Comparison of ENCODE assay signal across 8 mouse cellular contexts in the genomic region with DNA sequence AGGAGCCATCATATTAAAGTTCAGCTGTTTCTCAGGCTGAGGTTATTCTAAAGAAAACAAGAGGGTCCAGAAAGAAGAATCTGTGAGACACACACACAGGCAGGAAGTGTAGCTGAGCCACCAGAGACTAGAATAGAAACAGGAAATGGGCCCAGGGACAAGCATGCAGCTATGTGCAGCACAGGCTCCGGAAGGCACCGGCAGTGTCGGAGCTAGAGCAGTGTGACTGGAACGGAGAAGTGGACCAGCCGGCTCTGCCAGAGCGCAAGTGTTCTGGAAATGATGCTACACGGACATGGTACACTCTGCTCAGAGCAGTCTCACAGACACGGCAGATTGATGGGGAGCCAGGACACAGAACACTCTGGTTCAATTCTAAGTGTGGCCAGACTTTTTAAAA. TPM values are rescaled to one million over a fixed set of nuclear protein-coding genes. Genes with fewer than 3 reads are reported as not detected.
DNase-seq lines count a peak whose midpoint lies in the region; ATAC-seq and TF ChIP-seq lines count a peak whose summit lies in the region.

No protein-coding gene starts in this region.

- H3K27ac ChIP-seq in embryonic facial prominence, embryonic 10.5 days (replicated peaks), result peak overlapping the region; percentile 21; the same call in 1 of the 2 replicates
- H3K27ac ChIP-seq in heart, embryonic 15.5 days, result peak overlapping the region; percentile 83
- peak overlapping the region; percentile 77 for H3K27ac ChIP-seq in lung, embryonic 14.5 days (ENCODE audit: low read depth)

- no peaks in the 10 kb centered on the region for H3K9me3 ChIP-seq in embryonic facial prominence, embryonic 10.5 days
- no peaks in the 10 kb centered on the region for H3K9me3 ChIP-seq in heart, embryonic 15.5 days (replicated peaks)
- H3K9me3 ChIP-seq in lung, embryonic 14.5 days (ENCODE audit: low read depth, low read length), result no peaks in the 10 kb centered on the region

- H3K36me3 ChIP-seq in embryonic facial prominence, embryonic 10.5 days (replicated peaks), result peaks cover 99% of the 10 kb centered on the region
- peaks cover 20% of the 10 kb centered on the region for H3K36me3 ChIP-seq in heart, embryonic 15.5 days
- H3K36me3 ChIP-seq in lung, embryonic 14.5 days (ENCODE audit: insufficient read depth), result peaks cover 76% of the 10 kb centered on the region

- peak; percentile 91 for ATAC-seq in heart, embryonic 15.5 days (replicated peaks; ENCODE audit: insufficient number of reproducible peaks, insufficient read depth, low FRiP score, low read depth)
- peak; percentile 84 for ATAC-seq in lung, embryonic 14.5 days (ENCODE audit: insufficient read depth)

- no peak overlapping the region for H3K4me3 ChIP-seq in embryonic facial prominence, embryonic 10.5 days
- no peak overlapping the region for H3K4me3 ChIP-seq in heart, embryonic 15.5 days
- no peak overlapping the region for H3K4me3 ChIP-seq in lung, embryonic 14.5 days (ENCODE audit: low read depth, low read length)

- H3K27me3 ChIP-seq in embryonic facial prominence, embryonic 10.5 days (replicated peaks; ENCODE audit: low read depth, poor library complexity, severe bottlenecking), result no peaks in the 10 kb centered on the region
- H3K27me3 ChIP-seq in heart, embryonic 15.5 days, result no peaks in the 10 kb centered on the region
- H3K27me3 ChIP-seq in lung, embryonic 14.5 days (ENCODE audit: insufficient read depth, low read length), result no peaks in the 10 kb centered on the region

- 47% methylated on average over 8 of the region's 8 CpGs for WGBS in embryonic facial prominence, embryonic 10.5 days
- 9% methylated on average over 8 of the region's 8 CpGs for WGBS in heart, embryonic 15.5 days
- 27% methylated on average over 8 of the region's 8 CpGs for WGBS in lung, embryonic 14.5 days

- peaks cover 45% of the 10 kb centered on the region for H3K4me1 ChIP-seq in embryonic facial prominence, embryonic 10.5 days
- H3K4me1 ChIP-seq in heart, embryonic 15.5 days (replicated peaks), result peaks cover 83% of the 10 kb centered on the region
- H3K4me1 ChIP-seq in lung, embryonic 14.5 days (ENCODE audit: insufficient read depth), result peaks cover 19% of the 10 kb centered on the region; the same call in 1 of the 2 replicates

- H3K9ac ChIP-seq in heart, embryonic 15.5 days, result 0 out of 2 replicates have a peak overlapping the region, but pooled peaks have one; percentile 13
- H3K9ac ChIP-seq in lung, embryonic 14.5 days, result no peak overlapping the region

- no peak for TF ChIP-seq CTCF in lung, embryonic 14.5 days (IDR thresholded peaks at IDR 0.05; ENCODE audit: low read depth)

- DNase-seq in CD4-positive, CD25-positive, alpha-beta regulatory T cell, adult 2 months (ENCODE audit: low read depth, low spot score), result peak; percentile 88
- DNase-seq in ZHBTc4 (ENCODE audit: low read depth, low spot score) (peak; percentile 52), adipocyte (ENCODE audit: low spot score) (no peak)
- DNase-seq in embryonic facial prominence, embryonic 10.5 days (ENCODE audit: low spot score), result peak; percentile 36
- DNase-seq in kidney, postnatal 36 days, result peak; percentile 81 to 88
- DNase-seq in lung, embryonic 14.5 days, result peak; percentile 84
- peak; percentile 70 to 74 for DNase-seq in spleen, adult 18-20 months

- H3K4me2 ChIP-seq in heart, embryonic 15.5 days, result peak overlapping the region; percentile 36
- H3K4me2 ChIP-seq in lung, embryonic 14.5 days, result peak overlapping the region; percentile 32

RNA-seq across cellular contexts. Expression of gene Pigv, which starts 34.5 kb away (rescaled TPM):
- 14.8 TPM in 2 replicates for polyA plus RNA-seq in embryonic facial prominence, embryonic 10.5 days (2016; fragmentation: Nextera tagmentation; extraction: Ambion mirVana)
- 11.8 and 14.6 TPM in 2 replicates for polyA plus RNA-seq in heart, embryonic 15.5 days (2015; fragmentation: Nextera tagmentation; extraction: Ambion mirVana)
- 13.9 and 14.5 TPM in 2 replicates for polyA plus RNA-seq in lung, embryonic 14.5 days (2014; fragmentation: Nextera tagmentation; extraction: Ambion mirVana)

RNA-seq across cellular contexts. Expression of gene Arid1a, which starts 49.6 kb away (rescaled TPM):
- 38.9 and 40.0 TPM in 2 replicates for polyA plus RNA-seq in embryonic facial prominence, embryonic 10.5 days (2016; fragmentation: Nextera tagmentation; extraction: Ambion mirVana)
- polyA plus RNA-seq in heart, embryonic 15.5 days (2015; fragmentation: Nextera tagmentation; extraction: Ambion mirVana), result 16.5 and 20.4 TPM in 2 replicates
- polyA plus RNA-seq in lung, embryonic 14.5 days (2014; fragmentation: Nextera tagmentation; extraction: Ambion mirVana), result 40.1 and 44.7 TPM in 2 replicates

RNA-seq across cellular contexts. Expression of gene Zdhhc18, which starts 57.0 kb away (rescaled TPM):
- polyA plus RNA-seq in embryonic facial prominence, embryonic 10.5 days (2016; fragmentation: Nextera tagmentation; extraction: Ambion mirVana), result 2.3 and 3.0 TPM in 2 replicates
- polyA plus RNA-seq in heart, embryonic 15.5 days (2015; fragmentation: Nextera tagmentation; extraction: Ambion mirVana), result 4.6 and 9.4 TPM in 2 replicates
- polyA plus RNA-seq in lung, embryonic 14.5 days (2014; fragmentation: Nextera tagmentation; extraction: Ambion mirVana), result 5.5 and 9.9 TPM in 2 replicates

Comparison
In these comparisons a context has a peak if more than half of its experiments do, and no peak if none do; other contexts are left out.
1. H3K27ac ChIP-seq: peak in every context shown above with its lines; median percentile 83 in heart, embryonic 15.5 days; 77 in lung, embryonic 14.5 days; 21 in embryonic facial prominence, embryonic 10.5 days.